Mouse (Mus musculus) cortical plate, adult 2 months (tissue): ENCODE data around the gene Dlx5.

Source experiments
- CTCF ChIP-seq: fragments of 200-500 bp; IDR thresholded peaks from 2 replicates; pipeline ENCODE4 v1.5.1; 2011; ENCODE audit warnings: mild to moderate bottlenecking, control low read depth, low read length; ENCODE audit not compliant: insufficient read depth; ENCODE audit errors: extremely low read depth
- POLR2A ChIP-seq: fragments of 200-500 bp; IDR thresholded peaks from 2 replicates; pipeline ENCODE4 v1.6.1; 2011; ENCODE audit warnings: mild to moderate bottlenecking, low read length, control low read depth; ENCODE audit not compliant: insufficient read depth; ENCODE audit errors: extremely low read depth

GRCm38 (mm10) chr6:6849744-6850143, 32.1 kb downstream of the Dlx5 start:
- TF ChIP-seq CTCF (no peak), POLR2A (no peak)
